Mouse (Mus musculus) embryo, embryonic 11.5 days (tissue): Measurements from ENCODE around the gene Utp6.

Experiments
- DNase-seq: peaks from one replicate; pipeline ENCODE4 v3.0.0-alpha.2; 2012; ENCODE audit warnings: low read depth, low spot score

Utp6 gene

GRCm38 (mm10) chr11:79962877-79963183, 640 bp upstream of the Utp6 start:
- no peak for DNase-seq

DNA sequence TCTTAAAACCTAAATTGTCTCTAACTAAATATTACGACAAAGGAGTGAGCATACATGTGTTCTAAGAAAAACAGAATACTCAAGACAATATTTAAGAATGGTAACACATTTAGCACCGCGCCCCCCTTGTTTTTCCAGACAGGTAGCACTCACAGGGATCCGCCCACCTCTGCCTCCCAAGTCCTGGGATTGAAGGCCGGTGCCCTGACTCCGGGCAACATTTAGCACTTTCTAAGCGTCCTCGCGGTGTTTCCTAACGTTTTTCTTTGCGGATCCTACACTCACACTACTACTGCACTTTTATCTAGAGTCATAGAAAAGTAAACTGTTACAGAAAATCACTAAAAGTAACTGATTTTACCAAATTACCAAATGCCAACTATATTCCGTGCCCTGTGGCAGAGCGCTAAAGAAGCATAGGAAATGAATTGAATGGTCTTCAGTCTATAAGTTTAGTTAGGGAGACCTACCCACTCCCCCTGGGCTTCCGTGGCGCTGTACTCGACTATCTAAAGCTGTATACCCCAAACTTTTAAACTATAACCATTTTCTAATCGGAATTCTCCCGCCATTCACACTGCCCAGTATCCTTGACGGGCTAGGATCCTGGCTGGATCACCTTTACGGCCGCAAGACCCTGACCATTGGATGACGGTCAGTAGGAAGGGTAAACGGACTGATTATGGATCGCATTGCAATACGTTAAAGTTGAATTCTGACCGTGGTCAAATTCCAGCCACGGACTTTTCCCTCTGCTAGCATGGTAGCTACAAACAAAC, 655 bp downstream of the Utp6 start:
- no peak for DNase-seq

DNA sequence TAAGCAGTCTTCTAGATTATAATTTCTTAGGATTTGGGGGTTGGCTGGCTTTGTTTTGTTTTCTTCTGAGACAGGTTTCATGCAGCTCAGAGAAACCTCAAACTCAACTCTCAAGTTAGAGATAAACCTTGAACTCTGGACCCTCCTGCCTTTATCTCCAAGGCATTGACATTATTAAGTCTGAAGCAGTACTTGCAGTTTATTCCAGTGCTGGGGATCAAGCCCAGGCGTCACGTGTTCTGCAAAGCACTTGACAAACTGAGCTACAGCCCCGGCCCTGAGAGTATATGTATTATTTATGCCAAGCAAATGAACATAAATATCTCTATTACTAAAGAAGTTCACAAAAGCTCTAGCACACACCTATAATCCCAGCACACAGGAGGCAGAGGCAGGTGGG, 14.9 kb downstream of the Utp6 start:
- DNase-seq = no peak

DNA sequence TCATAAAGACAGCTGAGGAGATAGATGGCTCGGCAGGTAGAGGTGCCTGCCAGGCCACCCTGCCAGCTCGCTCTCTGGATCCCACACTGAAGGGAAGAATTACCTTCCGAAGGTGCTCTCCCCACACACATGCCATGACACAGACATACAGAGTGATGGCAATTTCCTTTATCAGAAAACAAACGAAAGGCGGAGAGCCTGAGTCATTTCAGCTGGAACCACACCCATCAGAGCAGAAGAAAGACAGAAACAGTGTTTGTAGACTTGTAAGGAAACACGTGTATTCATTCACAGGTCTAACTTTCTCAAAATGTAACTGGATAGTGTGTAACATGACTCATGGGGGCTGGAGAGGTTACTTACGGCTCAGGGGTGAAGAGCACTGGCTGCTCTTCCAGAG, 18.6 kb downstream of the Utp6 start:
- no peak for DNase-seq

GRCm38 (mm10) chr11:79943136-79943535, 19.1 kb downstream of the Utp6 start:
- no peak for DNase-seq

DNA sequence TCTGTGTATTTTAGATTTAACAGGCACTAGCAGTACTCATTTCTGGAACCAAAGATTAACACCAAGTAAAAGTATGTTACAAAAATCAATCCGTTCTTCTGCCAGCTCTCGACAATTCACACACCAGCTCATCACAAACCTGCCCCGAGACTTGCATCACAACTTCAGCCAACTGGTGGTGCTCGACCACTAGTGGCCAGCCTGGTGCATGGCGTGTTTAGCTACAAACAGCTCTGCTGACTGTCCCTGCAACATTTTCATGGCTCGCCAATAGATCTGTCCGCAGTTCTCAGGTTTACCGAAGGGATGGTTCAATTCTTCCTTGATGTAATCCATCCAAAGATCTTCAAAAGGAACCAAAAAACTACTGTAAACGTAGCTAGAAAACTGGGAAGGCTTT, 26.4 kb downstream of the Utp6 start:
- no peak for DNase-seq

DNA sequence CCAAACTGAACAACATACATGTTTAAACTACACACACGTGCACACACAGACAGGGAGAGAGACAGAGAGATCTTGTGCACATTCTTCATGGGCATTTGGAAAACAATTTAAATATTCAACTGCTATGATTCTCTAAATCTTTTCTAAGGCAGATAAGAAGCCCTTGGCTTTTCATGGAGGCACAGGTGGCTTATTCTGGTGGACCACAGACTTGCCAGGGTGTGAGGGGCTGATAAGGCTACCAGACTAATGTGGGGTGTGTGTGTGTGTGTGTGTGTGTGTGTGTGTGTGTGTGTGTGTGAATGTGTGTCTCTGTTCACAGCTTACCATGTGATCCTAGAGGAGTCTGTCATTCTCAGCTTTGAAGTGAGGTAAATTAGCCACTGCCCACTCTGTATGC, 39.4 kb downstream of the Utp6 start:
- DNase-seq = no peak

- DNase-seq = no peak
Observed at GRCm38 (mm10) chr11:79922157-79922556, 40.0 kb downstream of the Utp6 start.

GRCm38 (mm10) chr11:79920505-79921025, 41.6 kb downstream of the Utp6 start:
- no peak for DNase-seq

GRCm38 (mm10) chr11:79919685-79920504, 42.3 kb downstream of the Utp6 start:
- peak; percentile 83 for DNase-seq

GRCm38 (mm10) chr11:79915696-79916349, 46.4 kb downstream of the Utp6 start:
- no peak for DNase-seq

DNA sequence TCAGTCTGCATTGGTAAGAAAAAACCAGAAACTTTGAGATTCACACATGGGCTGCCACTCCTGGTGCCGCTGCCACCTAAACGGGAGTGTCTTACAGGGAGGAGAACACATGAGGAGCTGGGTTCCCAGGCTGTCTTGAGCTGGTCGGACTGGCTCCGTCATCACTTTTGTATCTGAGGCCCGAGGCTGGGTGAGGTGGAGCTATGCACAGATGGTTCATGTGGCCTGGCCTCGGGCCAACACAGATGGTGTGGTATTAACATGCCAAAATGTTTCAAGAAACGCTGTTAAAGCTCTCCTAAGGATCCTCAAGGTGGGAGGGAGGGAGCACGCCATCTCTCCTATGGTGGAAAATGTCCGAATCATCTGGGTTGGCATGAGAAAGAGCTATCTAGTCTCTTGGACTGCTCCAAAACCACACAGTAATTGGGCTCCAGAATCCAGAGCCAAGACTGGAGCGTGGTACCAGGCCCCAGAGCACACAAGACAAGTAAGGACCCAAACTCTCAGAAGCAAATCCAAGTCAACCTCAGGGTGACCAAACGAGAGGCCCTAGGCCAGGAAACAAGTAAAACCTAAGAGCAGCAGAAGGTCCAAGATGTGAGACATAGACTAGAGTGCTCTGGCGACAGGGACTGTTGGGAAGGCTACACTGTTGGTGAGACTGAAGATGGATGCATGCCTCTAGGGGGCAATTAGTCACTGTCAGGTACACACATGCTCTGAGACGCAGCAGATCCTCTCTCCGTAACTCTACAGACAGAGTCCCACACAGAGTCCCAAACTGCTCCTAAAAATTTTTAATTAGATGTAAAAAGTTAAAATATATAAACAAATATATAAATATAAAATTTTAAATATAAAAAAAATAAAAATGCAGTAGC, 53.3 kb downstream of the Utp6 start:
- no peak for DNase-seq

GRCm38 (mm10) chr11:79906920-79907319, 55.3 kb downstream of the Utp6 start:
- DNase-seq = no peak

DNA sequence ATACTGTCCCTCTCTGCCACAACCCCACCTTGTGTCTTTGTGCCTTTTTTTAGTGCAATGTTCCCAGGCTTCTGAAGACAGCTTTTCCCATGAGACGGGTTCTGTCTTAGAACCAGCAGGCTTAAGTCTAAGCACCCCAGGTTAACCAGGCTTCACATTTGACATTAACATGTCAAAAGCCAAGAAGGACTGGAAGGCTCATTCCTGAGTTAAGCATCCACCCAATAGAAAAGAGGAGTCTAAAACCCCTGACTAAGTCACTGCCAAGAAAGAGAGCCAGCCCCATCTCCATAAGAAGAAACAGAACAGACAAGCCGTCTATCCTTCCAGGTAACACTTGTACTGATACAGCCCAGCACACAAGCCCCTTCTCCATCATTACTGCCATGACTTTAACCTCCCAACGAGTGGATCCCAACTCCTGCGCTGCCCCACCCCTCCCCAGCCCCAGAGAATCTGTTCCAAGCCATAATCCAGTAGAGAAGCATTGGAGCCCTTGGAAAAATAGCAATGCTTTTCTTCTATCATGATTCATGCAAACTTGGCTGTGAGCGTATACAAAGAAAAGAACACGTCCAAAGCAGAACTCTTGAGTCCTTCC, 59.2 kb downstream of the Utp6 start:
- no peak for DNase-seq

DNA sequence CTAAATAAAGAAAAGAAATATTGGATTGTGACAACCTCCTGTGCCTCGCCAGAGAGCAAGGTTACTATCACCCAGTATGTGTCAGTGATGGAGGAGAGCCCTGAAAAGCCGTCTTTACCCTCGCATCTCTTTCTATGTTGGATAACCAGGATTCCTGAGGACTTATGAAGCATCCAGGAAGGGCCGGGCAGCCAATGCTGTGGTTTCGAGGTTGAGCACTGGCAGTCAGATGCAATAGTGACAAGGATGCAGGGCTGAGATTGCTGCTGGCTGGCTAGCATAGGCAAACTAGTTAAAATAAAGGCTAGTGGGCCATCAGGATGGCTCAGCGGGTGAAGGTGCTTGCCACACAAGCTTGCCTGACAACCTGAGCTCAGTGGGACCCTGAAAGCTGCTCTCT, 61.0 kb downstream of the Utp6 start:
- DNase-seq = no peak

DNA sequence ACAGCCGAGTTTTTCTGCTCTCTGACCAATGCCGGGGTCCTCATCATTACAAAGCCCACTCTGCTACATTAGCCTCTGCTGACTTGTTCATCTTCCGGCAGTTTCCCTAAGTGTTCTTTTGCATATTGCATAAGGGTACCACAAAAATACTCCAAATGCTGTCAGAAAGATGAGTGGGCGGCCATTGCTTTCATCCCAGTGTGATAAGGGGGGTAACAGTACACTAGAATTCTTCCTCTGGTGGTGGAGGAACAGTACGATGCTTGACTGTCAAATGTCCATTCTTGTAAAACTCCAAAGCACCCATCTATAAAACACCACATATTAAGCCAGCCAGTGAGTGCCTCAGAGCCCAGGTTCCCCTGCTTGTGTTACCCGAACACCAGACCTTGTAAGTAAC, 69.9 kb downstream of the Utp6 start:
- DNase-seq = no peak

GRCm38 (mm10) chr11:79890822-79891221, 71.4 kb downstream of the Utp6 start:
- DNase-seq = no peak

DNA sequence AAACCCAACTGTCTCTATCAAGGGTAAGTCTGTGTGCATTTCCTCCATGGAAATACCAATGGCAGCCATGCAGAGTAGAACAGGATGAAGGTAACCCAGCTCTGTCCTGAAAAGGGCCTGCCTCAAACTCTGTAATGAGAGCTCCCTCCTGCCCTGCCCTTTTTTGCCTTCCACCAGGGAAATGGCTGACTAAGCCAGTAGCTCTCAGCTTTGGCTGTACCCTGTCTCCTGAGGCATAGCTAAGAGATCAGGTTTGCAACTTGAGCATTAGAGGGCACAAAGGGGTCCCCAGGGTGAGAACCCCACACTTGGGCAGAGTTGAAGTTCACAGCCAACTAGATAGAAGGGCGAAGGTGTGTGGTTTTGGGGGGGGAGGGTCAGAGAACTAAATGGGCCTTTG, 75.2 kb downstream of the Utp6 start:
- DNase-seq = no peak

DNA sequence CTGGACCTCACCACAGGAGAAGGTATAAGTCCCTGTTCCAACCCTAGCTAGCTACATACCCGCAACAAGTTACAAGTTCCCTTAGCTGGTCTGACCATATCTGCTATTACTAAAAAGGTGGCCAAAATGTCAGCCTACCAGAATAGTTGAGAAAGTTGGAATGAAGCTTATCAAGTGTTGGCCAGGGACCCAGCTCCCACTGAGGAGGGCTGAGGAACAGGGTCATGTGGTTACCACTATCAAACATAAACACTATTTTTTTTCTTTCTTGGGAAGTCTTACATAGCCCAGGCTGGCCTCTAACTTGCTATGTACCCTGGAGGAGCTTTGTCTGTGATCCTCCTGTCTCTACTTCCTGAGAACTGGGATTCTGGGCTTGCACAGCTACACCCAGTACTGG, 75.8 kb downstream of the Utp6 start:
- no peak for DNase-seq

DNA sequence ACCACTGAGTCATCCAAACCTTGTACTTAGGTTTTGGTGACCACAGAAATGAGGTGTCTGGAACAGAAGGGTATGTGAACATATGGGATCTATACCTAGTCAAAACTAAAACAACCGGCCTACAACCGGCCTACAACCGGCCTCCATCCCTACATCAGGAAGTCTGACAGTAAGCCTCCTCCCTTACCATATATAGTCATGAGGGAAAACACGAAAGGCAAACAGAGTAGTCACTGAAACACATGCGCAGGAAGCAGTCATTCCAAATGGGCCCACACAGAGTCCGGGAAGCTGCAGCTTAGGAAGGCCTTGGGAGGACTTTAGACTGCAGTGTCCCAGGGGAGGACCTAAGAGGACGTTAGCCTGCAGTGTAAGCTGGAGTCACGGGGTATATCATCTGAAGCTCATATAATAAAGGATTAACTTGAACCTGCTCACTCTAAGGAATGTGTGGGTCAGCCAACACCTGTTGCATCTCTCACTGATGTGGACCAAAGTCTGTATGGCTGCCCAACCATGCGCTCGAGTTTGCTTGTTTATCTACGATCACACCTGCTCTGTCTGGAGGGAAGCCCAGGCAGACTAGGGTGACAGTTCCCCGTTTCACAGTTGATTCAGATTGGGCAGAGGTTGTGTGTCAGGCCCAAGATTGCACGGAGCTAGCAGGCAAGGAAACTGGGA, 76.3 kb downstream of the Utp6 start:
- DNase-seq = no peak

GRCm38 (mm10) chr11:79884784-79885183, 77.4 kb downstream of the Utp6 start:
- no peak for DNase-seq
